Mouse (Mus musculus) embryonic facial prominence, embryonic 11.5 days (tissue): ENCODE data around the gene Camta1. TPM values are rescaled to one million over a fixed set of nuclear protein-coding genes. Genes with fewer than 3 reads are reported as not detected.

Experiments used
- ATAC-seq: fragments of 200-750 bp; cut with Nextera tagmentation; replicated peaks from 2 replicates; pipeline ENCODE4 v1.8.0; 2017; ENCODE audit warnings: low read depth; ENCODE audit not compliant: insufficient number of reproducible peaks, low FRiP score, low TSS enrichment
- DNase-seq: peaks from one replicate; pipeline ENCODE4 v3.0.0-alpha.2; 2015; ENCODE audit warnings: low spot score
- H3K27ac ChIP-seq: fragments of 300-500 bp; sonication (generic); replicated peaks from 2 replicates; pipeline ENCODE4 v1.5.1; 2014; ENCODE audit warnings: mild to moderate bottlenecking, low read depth, low read length, control low read depth
- H3K27me3 ChIP-seq: fragments of 300-500 bp; sonication (generic); 2 replicates; pipeline ENCODE4 v1.6.1; 2014; ENCODE audit warnings: mild to moderate bottlenecking, low read length, moderate library complexity, mixed read lengths; ENCODE audit not compliant: control insufficient read depth, insufficient read depth
- H3K36me3 ChIP-seq: fragments of 300-500 bp; sonication (generic); replicated peaks from 2 replicates; pipeline ENCODE4 v1.6.1; 2014; ENCODE audit warnings: low read depth, mild to moderate bottlenecking, low read length, moderate library complexity, mixed read lengths; ENCODE audit not compliant: control insufficient read depth, insufficient read depth
- H3K4me1 ChIP-seq: fragments of 300-500 bp; sonication (generic); 2 replicates; pipeline ENCODE4 v1.6.1; 2014; ENCODE audit warnings: low read length, mixed read lengths; ENCODE audit not compliant: control insufficient read depth, insufficient read depth
- H3K4me2 ChIP-seq: fragments of 300-500 bp; sonication (generic); 2 replicates; pipeline ENCODE4 v1.6.1; 2014; ENCODE audit warnings: low read depth, mild to moderate bottlenecking, control low read depth, low read length, moderate library complexity
- H3K4me3 ChIP-seq: fragments of 300-500 bp; sonication (generic); 2 replicates; pipeline ENCODE4 v1.5.1; 2014; ENCODE audit warnings: low read depth, low read length, control low read depth
- H3K9ac ChIP-seq: fragments of 300-500 bp; sonication (generic); replicated peaks from 2 replicates; pipeline ENCODE4 v1.6.1; 2014; ENCODE audit warnings: mild to moderate bottlenecking, control low read depth, low read length
- H3K9me3 ChIP-seq: fragments of 300-500 bp; sonication (generic); replicated peaks from 2 replicates; pipeline ENCODE4 v1.6.1; 2016; ENCODE audit warnings: mild to moderate bottlenecking, low read length, inconsistent platforms, mixed read lengths; ENCODE audit not compliant: control insufficient read depth
- WGBS: fragments of 180-500 bp; shearing (Covaris S2); extraction: QIAGEN DNeasy Blood & Tissue Kit; methylation state at CpG from one replicate; pipeline ENCODE4 v1.1.7; 2014; 5-methylcytosine and 5-hydroxymethylcytosine counted together
- polyA plus RNA-seq: library from polyadenylated mRNA; unstranded; fragments of >200 nt; fragmentation: Nextera tagmentation; extraction: Ambion mirVana; gene quantifications from 2 replicates; pipeline ENCODE4 v1.2.1, GENCODE M21; 2014

The Camta1 gene
- polyA plus RNA-seq, 1 experiment from 2014 or later = 130 TPM

DNA sequence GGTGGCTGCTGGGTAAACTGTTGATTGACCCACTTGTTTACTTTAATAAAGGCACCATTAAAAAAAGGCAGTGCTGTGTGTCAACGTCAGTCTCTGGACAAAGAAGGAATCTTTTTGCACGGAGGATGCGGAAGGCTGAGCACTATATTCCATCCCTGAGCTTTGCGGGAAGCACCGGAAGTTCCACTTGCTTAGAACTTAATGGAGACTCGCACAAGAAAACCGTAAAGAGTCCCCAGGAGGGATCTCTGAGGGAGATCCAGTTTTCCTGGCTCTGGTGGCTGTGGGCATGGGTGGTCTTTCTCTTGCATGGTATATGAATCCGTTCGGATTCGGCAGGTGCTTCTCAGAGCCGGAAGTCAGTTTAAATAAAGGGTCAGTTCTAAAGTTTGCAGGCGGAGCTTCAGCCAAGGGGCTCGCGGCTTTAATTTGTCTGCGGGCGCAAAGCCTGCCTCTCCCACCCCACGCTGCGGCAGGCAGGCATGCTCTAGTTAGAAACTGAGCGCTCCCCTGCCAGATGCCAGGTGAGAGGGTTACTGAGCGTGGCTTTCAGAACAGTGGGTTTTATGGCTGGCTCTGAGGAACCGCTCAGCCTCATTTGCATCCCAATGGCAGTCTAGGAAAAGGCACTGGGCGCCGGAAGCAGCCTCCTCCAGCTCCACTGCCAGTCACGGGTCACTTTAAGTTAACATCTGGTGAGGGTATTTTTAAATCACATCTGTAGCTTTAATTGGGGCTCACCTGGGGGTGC is 474.8 kb downstream of the Camta1 start:
- Histone ChIP-seq H3K4me2 (peak overlapping the region; percentile 77), H3K4me3 (peak overlapping the region; percentile 39), H3K9me3 (no peaks in the 10 kb centered on the region), H3K27ac (no peak overlapping the region), H3K4me1 (no peaks in the 10 kb centered on the region), H3K9ac (peak overlapping the region; percentile 45), H3K36me3 (no peaks in the 10 kb centered on the region), H3K27me3 (peaks cover 9% of the 10 kb centered on the region)
- ATAC-seq = no peak
- under 1% methylated on average over 24 of the region's 24 CpGs for WGBS
- DNase-seq = peak; percentile 32

DNA sequence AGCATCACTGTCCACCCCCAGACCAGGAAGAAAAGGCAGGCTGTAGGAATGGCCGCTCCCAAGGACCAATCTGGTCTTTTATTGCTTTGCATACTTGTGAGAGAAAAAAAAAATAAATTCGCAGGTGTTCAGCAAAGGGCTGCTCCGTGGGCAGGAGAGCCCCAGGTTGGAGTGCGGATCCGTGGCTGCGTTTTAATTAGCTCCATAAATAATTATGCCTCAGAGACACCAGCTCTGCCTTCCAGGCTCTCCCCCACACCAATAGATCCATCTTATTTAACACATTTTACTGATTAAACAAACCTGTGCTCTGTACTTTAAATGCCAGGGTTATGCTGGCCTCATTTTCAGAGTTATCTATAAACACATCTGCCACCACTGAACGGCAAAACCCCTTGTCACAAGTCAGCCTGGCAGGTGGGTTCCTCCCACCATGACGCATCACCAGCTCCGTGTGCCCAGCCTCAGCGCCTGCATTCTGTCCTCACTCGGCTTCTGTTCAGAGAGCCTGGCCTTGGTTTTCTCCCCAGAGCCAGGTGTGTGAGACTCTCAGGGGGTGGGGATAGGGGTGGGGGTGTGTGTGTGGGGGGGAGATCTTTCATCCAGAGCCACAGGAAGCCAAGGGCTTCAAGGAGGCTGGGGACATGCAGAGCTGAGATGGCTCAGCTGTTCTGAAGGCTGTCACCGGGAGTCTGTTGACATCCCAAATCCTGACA is 475.5 kb downstream of the Camta1 start:
- peak; percentile 10 for DNase-seq
- H3K4me3 ChIP-seq = peak overlapping the region; percentile 39; the same call in 1 of the 2 replicates
- H3K9ac ChIP-seq = no peak overlapping the region
- no peak overlapping the region for H3K27ac ChIP-seq
- H3K4me2 ChIP-seq = peak overlapping the region; percentile 77
- ATAC-seq = no peak
- H3K36me3 ChIP-seq = no peaks in the 10 kb centered on the region
- H3K27me3 ChIP-seq = peaks cover 9% of the 10 kb centered on the region
- 12% methylated on average over 12 of the region's 12 CpGs for WGBS
- H3K9me3 ChIP-seq = no peaks in the 10 kb centered on the region
- no peaks in the 10 kb centered on the region for H3K4me1 ChIP-seq

DNA sequence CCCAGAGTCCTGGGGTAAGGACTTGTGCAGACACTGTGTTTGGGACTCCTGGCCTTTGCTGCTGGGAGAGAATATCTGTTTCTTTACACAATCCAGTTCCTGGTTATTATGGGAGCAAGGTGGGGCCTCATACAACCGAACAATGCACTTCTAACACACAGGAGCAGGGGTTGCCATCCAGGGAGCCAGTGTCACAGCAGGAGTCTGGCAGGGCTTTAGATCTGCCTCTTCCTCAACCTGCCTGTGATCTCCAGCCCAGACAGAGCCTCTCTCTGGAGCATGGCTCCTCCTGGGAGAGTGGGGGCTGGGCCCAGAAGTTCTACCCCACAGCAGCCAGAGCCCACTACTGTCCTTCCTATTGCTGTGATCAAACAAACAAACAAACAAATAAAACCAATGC is 483.9 kb downstream of the Camta1 start:
- H3K4me1 ChIP-seq = no peaks in the 10 kb centered on the region
- no peak overlapping the region for H3K4me3 ChIP-seq
- ATAC-seq (no peak), DNase-seq (no peak)
- no peaks in the 10 kb centered on the region for H3K27me3 ChIP-seq
- no peaks in the 10 kb centered on the region for H3K9me3 ChIP-seq
- no peak overlapping the region for H3K4me2 ChIP-seq
- H3K36me3 ChIP-seq = no peaks in the 10 kb centered on the region
- no peak overlapping the region for H3K9ac ChIP-seq
- 64% methylated on average over 1 of the region's 1 CpGs for WGBS
- H3K27ac ChIP-seq = no peak overlapping the region

DNA sequence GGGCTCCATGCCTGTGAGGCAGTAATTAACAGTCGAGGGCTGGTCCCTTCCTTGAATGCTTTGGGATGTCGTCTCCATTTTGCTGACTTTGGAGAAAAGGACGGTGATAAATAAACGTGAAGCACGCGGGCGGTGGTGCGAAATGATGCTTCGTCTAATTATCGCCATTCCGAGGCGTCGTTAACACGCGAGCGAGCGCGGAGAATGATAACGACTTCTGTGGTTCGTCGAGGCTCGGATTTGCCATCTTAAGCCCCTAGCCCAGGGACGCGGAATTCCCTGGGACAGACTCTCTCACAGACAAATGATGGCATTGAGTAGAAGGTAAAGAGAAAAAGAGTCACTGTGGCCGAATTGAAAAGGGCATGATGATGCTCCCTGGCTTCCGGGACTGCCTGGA is 485.4 kb downstream of the Camta1 start:
- no peaks in the 10 kb centered on the region for H3K4me1 ChIP-seq
- H3K4me2 ChIP-seq = no peak overlapping the region
- H3K9ac ChIP-seq = no peak overlapping the region
- H3K4me3 ChIP-seq = no peak overlapping the region
- no peak for DNase-seq
- WGBS = 82% methylated on average over 26 of the region's 26 CpGs
- ATAC-seq = no peak
- no peaks in the 10 kb centered on the region for H3K27me3 ChIP-seq
- no peaks in the 10 kb centered on the region for H3K36me3 ChIP-seq
- H3K27ac ChIP-seq = no peak overlapping the region
- H3K9me3 ChIP-seq = no peaks in the 10 kb centered on the region

DNA sequence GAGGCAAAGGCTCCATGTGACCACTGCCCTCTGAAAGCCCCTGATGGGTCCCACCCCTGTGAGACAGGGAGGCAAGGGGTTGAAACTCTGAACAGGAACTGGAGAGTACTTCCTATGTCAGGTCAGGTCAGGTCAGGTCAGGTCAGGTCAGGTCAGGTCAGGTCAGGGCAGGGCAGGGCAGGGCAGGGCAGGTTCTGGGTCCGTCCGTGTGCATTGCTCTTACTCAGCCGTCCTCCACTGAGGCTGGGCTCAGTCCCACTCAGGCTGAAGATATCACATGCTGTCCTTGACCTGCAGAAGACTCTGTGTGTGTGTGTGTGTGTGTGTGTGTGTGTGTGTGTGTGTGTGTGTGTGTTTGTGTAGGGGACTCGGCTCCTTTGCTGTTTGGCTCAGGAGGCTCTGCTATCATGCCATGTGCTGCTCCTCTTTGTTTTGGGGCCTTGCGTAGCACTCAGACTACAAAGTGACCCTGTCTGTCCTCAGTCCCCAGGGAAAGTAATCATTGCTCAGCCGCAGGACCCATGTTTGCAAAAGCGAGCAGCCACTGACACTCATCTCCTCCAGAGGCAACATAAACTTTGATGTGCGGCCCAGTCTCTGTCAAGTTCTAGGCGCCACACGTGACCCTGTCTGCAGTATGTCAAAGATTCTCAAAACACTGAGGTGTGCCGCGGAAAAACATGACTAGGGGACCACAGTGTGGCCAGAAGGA is 488.7 kb downstream of the Camta1 start:
- H3K27me3 ChIP-seq = no peaks in the 10 kb centered on the region
- ATAC-seq = no peak
- no peak overlapping the region for H3K4me3 ChIP-seq
- no peak overlapping the region for H3K27ac ChIP-seq
- H3K9me3 ChIP-seq = no peaks in the 10 kb centered on the region
- no peaks in the 10 kb centered on the region for H3K36me3 ChIP-seq
- 41% methylated on average over 12 of the region's 12 CpGs for WGBS
- H3K9ac ChIP-seq = no peak overlapping the region
- DNase-seq = no peak
- H3K4me2 ChIP-seq = no peak overlapping the region
- no peaks in the 10 kb centered on the region for H3K4me1 ChIP-seq

DNA sequence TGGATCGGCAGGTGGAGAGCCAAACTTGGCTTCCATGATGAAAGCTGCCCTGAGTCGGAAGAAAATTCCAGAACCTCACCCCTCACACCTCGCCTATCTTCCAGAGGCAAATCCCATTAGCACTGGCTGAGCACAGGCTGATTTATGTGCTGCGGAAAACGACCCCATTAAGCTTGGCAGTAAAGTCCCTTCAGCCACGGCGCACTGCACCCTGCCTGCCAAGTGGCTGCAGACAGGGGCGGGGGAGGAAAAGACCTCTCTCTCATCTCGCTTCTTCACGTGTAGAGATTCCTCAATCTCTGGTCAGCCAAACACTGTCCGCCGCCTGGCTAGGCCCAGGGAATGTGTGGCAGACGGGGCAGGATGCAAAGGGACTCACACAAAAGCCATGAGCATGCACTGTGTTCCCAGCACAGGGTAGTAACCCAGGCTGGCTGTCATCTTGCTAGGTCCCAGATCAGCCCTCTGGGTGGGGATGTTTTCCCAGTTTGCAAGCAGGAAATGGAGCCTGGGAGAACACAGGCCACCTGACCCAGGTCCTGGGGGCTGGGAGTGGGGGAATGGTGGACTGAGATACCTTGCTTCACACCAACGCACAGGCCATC is 494.6 kb downstream of the Camta1 start:
- Histone ChIP-seq H3K4me1 (no peaks in the 10 kb centered on the region), H3K36me3 (no peaks in the 10 kb centered on the region), H3K4me3 (no peak overlapping the region), H3K9me3 (no peaks in the 10 kb centered on the region), H3K9ac (no peak overlapping the region), H3K27me3 (no peaks in the 10 kb centered on the region), H3K4me2 (no peak overlapping the region), H3K27ac (no peak overlapping the region)
- DNase-seq (no peak), ATAC-seq (no peak)
- 62% methylated on average over 14 of the region's 14 CpGs for WGBS

GRCm38 (mm10) chr4:151360976-151361673 is 500.6 kb downstream of the Camta1 start:
- 64% methylated on average over 20 of the region's 20 CpGs for WGBS
- ATAC-seq (no peak), DNase-seq (no peak)
- Histone ChIP-seq H3K27ac (no peak overlapping the region), H3K9ac (no peak overlapping the region), H3K36me3 (no peaks in the 10 kb centered on the region), H3K27me3 (no peaks in the 10 kb centered on the region), H3K9me3 (no peaks in the 10 kb centered on the region), H3K4me2 (no peak overlapping the region), H3K4me1 (no peaks in the 10 kb centered on the region), H3K4me3 (no peak overlapping the region)
